Mouse (Mus musculus) kidney, embryonic 14.5 days (tissue): ENCODE measurements at regions not wholly inside any gene's neighbourhood (a gene's known extent, or its start where the extent isn't known, plus 50 kb on each side); places are given as distances from the start of the nearest gene placed in this dataset.

Experiments used
- ATAC-seq: fragments of 200-750 bp; cut with Nextera tagmentation; 2 replicates; pipeline ENCODE4 v1.8.0; 2017; ENCODE audit warnings: moderate number of reproducible peaks, mild to moderate bottlenecking, moderate TSS enrichment, moderate library complexity; ENCODE audit not compliant: low FRiP score, low TSS enrichment
- H3K27ac ChIP-seq: fragments of 300-500 bp; sonication (generic); 2 replicates; pipeline ENCODE4 v1.5.1; 2014; ENCODE audit warnings: low read depth, mild to moderate bottlenecking, low read length, moderate library complexity, mixed read lengths
- H3K27me3 ChIP-seq: fragments of 300-500 bp; sonication (generic); 2 replicates; pipeline ENCODE4 v1.6.1; 2014; ENCODE audit warnings: mild to moderate bottlenecking, low read length; ENCODE audit not compliant: control insufficient read depth, insufficient read depth
- H3K36me3 ChIP-seq: fragments of 300-500 bp; sonication (generic); 2 replicates; pipeline ENCODE4 v1.6.1; 2014; ENCODE audit warnings: low read length, mixed read lengths; ENCODE audit not compliant: control insufficient read depth, insufficient read depth
- H3K4me1 ChIP-seq: fragments of 300-500 bp; sonication (generic); 2 replicates; pipeline ENCODE4 v1.6.1; 2014; ENCODE audit warnings: low read length, mixed read lengths; ENCODE audit not compliant: control insufficient read depth, insufficient read depth
- H3K4me2 ChIP-seq: fragments of 300-500 bp; sonication (generic); replicated peaks from 2 replicates; pipeline ENCODE4 v1.6.1; 2014; ENCODE audit warnings: low read depth, mild to moderate bottlenecking, low read length
- H3K4me3 ChIP-seq: fragments of 300-500 bp; sonication (generic); 2 replicates; pipeline ENCODE4 v1.5.1; 2014; ENCODE audit warnings: mild to moderate bottlenecking, low read length
- H3K9ac ChIP-seq: fragments of 300-500 bp; sonication (generic); 2 replicates; pipeline ENCODE4 v1.6.1; 2014; ENCODE audit warnings: low read depth, mild to moderate bottlenecking, low read length, moderate library complexity
- H3K9me3 ChIP-seq: fragments of 300-500 bp; sonication (generic); 2 replicates; pipeline ENCODE4 v1.6.1; 2016; ENCODE audit warnings: low read length; ENCODE audit not compliant: control insufficient read depth
- WGBS: fragments of 180-500 bp; shearing (Covaris S2); extraction: QIAGEN DNeasy Blood & Tissue Kit; methylation state at CpG from one replicate; pipeline ENCODE4 v1.1.7; 2014; 5-methylcytosine and 5-hydroxymethylcytosine counted together

DNA sequence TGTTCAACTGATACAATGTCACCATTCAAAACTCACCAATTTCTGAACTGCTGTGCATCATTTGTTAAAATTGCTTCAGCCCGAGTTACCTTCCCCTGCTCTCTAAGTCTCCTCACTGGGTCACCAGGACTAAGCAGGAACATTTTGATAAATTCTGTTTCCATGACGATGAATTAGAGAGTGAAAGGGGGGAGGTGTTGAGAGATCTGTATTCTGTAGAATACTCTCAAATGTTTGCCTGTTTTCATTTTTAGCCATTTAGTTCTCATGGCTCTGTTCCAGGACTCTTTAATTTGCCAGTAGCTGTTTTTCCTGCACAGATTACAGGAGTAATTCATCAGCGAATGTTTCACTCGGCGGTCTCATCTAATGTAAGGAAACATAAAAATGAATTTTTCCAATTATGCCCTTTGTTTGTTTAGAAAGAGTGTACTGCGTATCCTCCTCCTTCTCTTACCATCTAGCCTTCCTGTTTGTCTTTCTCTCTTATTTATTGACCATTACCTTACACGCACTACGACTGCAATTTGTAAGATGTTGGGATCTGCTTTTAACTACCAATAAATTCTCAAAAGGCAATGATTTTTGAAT lies 879.3 kb downstream of the Diaph3 start:
- Histone ChIP-seq H3K27me3 (no peaks in the 10 kb centered on the region), H3K9me3 (no peaks in the 10 kb centered on the region), H3K27ac (no peak overlapping the region), H3K4me3 (no peak overlapping the region), H3K9ac (no peak overlapping the region), H3K4me2 (no peak overlapping the region), H3K36me3 (no peaks in the 10 kb centered on the region), H3K4me1 (no peaks in the 10 kb centered on the region)
- WGBS, result 32% methylated on average over 8 of the region's 8 CpGs
- ATAC-seq, result no peak

DNA sequence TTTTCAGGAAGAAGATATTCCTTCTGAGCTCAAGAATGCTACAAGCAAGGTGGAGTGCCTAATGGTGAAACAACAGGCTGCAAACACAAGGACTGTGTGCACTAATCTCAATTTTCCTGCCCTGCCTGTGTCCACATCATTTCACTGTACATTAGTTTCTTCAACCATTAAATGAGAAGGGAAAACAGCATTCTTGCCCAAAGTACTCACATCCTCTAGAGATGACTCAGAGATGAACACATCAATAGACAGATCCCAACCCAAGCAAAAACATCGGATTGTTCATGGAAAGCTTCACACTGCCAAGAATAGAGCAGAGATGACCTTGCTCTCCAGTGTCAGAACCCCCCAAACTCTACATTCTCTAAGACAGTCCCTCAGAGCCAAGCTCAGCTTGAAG lies 886.8 kb downstream of the Diaph3 start:
- no peaks in the 10 kb centered on the region for H3K4me1 ChIP-seq
- ATAC-seq, result no peak
- H3K27ac ChIP-seq, result no peak overlapping the region
- H3K27me3 ChIP-seq, result no peaks in the 10 kb centered on the region
- no peaks in the 10 kb centered on the region for H3K9me3 ChIP-seq
- no peak overlapping the region for H3K4me2 ChIP-seq
- WGBS, result 65% methylated on average over 1 of the region's 1 CpGs
- H3K9ac ChIP-seq, result no peak overlapping the region
- H3K4me3 ChIP-seq, result no peak overlapping the region
- H3K36me3 ChIP-seq, result no peaks in the 10 kb centered on the region

GRCm38 (mm10) chr14:86251617-86252016 lies 889.4 kb downstream of the Diaph3 start:
- Histone ChIP-seq H3K4me2 (no peak overlapping the region), H3K27ac (no peak overlapping the region), H3K9ac (no peak overlapping the region), H3K4me1 (no peaks in the 10 kb centered on the region), H3K36me3 (no peaks in the 10 kb centered on the region), H3K4me3 (no peak overlapping the region), H3K27me3 (no peaks in the 10 kb centered on the region), H3K9me3 (no peaks in the 10 kb centered on the region)
- ATAC-seq, result no peak

DNA sequence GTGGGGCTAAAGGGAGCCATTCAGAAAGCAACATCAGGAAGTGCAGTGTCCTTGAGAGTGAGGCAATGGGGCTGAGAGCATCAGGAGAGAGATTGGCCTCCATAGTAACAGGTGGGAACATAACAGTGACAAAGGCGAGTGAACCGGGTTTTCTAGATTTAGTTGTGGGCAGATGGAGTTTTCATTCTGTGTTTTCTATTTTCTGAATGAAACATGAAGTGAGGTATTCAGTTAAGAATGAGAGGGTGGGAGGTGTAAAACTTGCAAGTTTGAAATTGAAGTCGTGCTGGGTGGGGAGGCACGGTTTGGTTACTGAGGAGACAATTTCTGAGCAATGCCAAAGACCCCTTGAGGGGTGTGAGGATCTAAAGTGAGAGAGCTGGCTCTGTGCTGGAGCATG lies 893.3 kb downstream of the Diaph3 start:
- no peaks in the 10 kb centered on the region for H3K9me3 ChIP-seq
- H3K27me3 ChIP-seq, result no peaks in the 10 kb centered on the region
- no peak overlapping the region for H3K27ac ChIP-seq
- H3K36me3 ChIP-seq, result no peaks in the 10 kb centered on the region
- H3K4me2 ChIP-seq, result no peak overlapping the region
- H3K4me3 ChIP-seq, result no peak overlapping the region
- no peak for ATAC-seq
- H3K9ac ChIP-seq, result no peak overlapping the region
- no peaks in the 10 kb centered on the region for H3K4me1 ChIP-seq
- 89% methylated on average over 4 of the region's 4 CpGs for WGBS

DNA sequence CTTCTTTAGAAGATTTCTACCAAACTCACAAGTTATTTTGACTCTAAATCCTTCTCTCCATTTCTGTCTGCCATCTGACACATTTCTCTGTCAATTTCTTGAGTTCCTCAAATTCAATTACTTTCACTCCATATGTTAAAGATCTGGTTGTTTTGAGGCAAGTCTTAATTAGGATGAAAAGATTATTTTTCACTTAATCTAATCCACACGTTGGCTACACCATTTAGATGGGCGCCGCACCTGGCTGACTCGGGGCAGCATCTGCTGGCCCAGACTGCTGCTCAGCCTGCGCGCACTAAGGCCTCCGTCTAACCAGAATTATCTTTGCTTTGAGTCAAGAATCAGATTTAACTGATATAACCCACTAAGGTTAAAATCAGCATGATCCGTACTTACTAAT lies 894.3 kb downstream of the Diaph3 start:
- Histone ChIP-seq H3K27ac (no peak overlapping the region), H3K9ac (no peak overlapping the region), H3K4me3 (no peak overlapping the region), H3K27me3 (no peaks in the 10 kb centered on the region), H3K36me3 (no peaks in the 10 kb centered on the region), H3K9me3 (no peaks in the 10 kb centered on the region), H3K4me1 (no peaks in the 10 kb centered on the region), H3K4me2 (no peak overlapping the region)
- WGBS, result 88% methylated on average over 8 of the region's 8 CpGs
- no peak for ATAC-seq

GRCm38 (mm10) chr14:86243662-86244061 lies 897.4 kb downstream of the Diaph3 start:
- H3K27ac ChIP-seq, result no peak overlapping the region
- no peaks in the 10 kb centered on the region for H3K9me3 ChIP-seq
- no peak overlapping the region for H3K9ac ChIP-seq
- no peak overlapping the region for H3K4me2 ChIP-seq
- 82% methylated on average over 1 of the region's 1 CpGs for WGBS
- H3K4me1 ChIP-seq, result no peaks in the 10 kb centered on the region
- no peak overlapping the region for H3K4me3 ChIP-seq
- no peaks in the 10 kb centered on the region for H3K27me3 ChIP-seq
- no peaks in the 10 kb centered on the region for H3K36me3 ChIP-seq
- ATAC-seq, result no peak

DNA sequence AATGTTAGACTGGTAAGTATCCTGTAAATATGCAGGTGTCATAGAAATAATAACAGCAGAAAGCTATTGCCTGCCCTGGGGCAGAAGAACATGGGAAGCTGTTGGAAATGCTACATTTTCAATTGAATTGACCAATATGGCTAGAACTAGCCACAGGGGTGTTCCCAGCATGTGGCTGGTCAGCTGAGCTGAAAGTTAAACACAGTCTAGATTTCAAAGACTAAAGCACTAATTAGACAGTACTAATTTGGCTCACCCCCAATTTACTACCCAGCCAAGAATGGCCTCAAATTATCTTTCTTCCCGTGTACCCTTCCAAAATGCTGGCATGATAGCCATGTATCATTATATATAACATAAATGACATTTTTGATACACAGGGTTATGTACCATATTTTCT lies 898.2 kb downstream of the Diaph3 start:
- Histone ChIP-seq H3K36me3 (no peaks in the 10 kb centered on the region), H3K9ac (no peak overlapping the region), H3K4me2 (no peak overlapping the region), H3K27ac (no peak overlapping the region), H3K4me1 (no peaks in the 10 kb centered on the region), H3K27me3 (no peaks in the 10 kb centered on the region), H3K9me3 (no peaks in the 10 kb centered on the region), H3K4me3 (no peak overlapping the region)
- WGBS, result 53% methylated on average over 1 of the region's 1 CpGs
- ATAC-seq, result no peak

DNA sequence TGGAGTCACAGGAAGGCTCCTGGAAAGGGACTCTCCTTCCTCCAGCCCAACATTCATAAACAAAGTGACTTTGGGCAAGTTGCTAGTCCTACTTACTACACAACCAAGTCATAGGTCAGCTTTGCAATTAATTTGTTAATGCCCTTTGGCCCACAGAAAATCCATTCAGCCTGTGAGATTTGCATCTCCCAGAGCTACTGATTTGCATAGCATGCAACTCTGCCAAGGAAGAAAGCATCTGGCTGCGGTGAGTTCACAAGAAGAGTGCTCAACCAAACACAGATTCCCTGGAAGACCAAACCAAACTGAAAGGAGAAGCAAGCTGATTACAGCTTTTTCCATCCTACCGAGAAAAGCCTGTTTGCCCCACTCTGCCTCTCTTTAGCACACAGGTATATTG lies 901.9 kb downstream of the Diaph3 start:
- no peak overlapping the region for H3K4me3 ChIP-seq
- H3K4me1 ChIP-seq, result no peaks in the 10 kb centered on the region
- H3K27ac ChIP-seq, result no peak overlapping the region
- H3K36me3 ChIP-seq, result no peaks in the 10 kb centered on the region
- no peak overlapping the region for H3K9ac ChIP-seq
- H3K27me3 ChIP-seq, result no peaks in the 10 kb centered on the region
- ATAC-seq, result no peak
- H3K9me3 ChIP-seq, result no peaks in the 10 kb centered on the region
- 41% methylated on average over 2 of the region's 2 CpGs for WGBS
- H3K4me2 ChIP-seq, result no peak overlapping the region

DNA sequence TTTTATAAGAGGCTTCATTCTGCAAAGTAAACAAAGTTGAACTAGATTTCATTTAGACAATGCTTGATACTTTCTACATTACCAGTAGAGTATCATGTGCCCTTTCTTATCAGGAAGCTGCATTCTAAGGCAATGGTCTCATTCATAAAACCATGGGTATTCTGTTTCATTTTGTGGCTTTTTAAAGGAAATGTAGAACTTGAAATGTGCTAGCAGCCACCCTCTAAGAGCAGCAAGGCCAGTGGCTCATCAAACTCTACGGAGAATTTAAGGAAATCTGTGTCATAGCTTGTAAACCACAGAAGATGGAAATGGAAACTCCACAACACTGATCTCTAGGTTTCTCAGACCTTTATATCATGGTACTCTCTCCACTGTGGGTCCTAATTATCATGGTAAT lies 907.7 kb downstream of the Diaph3 start:
- Histone ChIP-seq H3K4me3 (no peak overlapping the region), H3K27ac (no peak overlapping the region), H3K4me2 (no peak overlapping the region), H3K36me3 (no peaks in the 10 kb centered on the region), H3K27me3 (no peaks in the 10 kb centered on the region), H3K9ac (no peak overlapping the region), H3K4me1 (no peaks in the 10 kb centered on the region), H3K9me3 (no peaks in the 10 kb centered on the region)
- 80% methylated on average over 1 of the region's 1 CpGs for WGBS
- ATAC-seq, result no peak

- WGBS, result 63% methylated on average over 1 of the region's 1 CpGs
- Histone ChIP-seq H3K4me3 (no peak overlapping the region), H3K27ac (no peak overlapping the region), H3K4me1 (no peaks in the 10 kb centered on the region), H3K36me3 (no peaks in the 10 kb centered on the region), H3K4me2 (no peak overlapping the region), H3K27me3 (no peaks in the 10 kb centered on the region), H3K9ac (no peak overlapping the region), H3K9me3 (no peaks in the 10 kb centered on the region)
- no peak for ATAC-seq
Measured at GRCm38 (mm10) chr14:86230609-86231008, 910.4 kb downstream of the Diaph3 start.
